Mouse (Mus musculus): ENCODE measurements around the gene Gm28230. TPM values are rescaled to one million over a fixed set of nuclear protein-coding genes. Genes with fewer than 3 reads are reported as not detected.

The Gm28230 gene
- polyA plus RNA-seq, 2 experiments = 0.18 to 5.0 TPM

GRCm38 (mm10) chr2:74777536-74778275 lies 51.2 kb downstream of the Gm28230 start:
- Histone ChIP-seq H3K9me3 (ENCODE audit: control insufficient read depth, low read length) (no peaks in the 10 kb centered on the region), H3K9ac (ENCODE audit: low read depth, low read length, severe bottlenecking) (no peak overlapping the region), H3K4me1 (ENCODE audit: control insufficient read depth, insufficient read depth, low read length) (no peaks in the 10 kb centered on the region), H3K4me2 (replicated peaks; ENCODE audit: low read depth, low read length, severe bottlenecking) (no peak overlapping the region), H3K36me3 (ENCODE audit: control insufficient read depth, insufficient read depth, low read length) (no peaks in the 10 kb centered on the region), H3K4me3 (replicated peaks; ENCODE audit: low read length) (no peak overlapping the region), H3K27ac (replicated peaks; ENCODE audit: low read depth, low read length) (no peak overlapping the region), H3K27me3 (ENCODE audit: control insufficient read depth, insufficient read depth, low read length) (no peaks in the 10 kb centered on the region)
- WGBS = 69% methylated on average over 13 of the region's 13 CpGs
- TF ChIP-seq POLR2A (IDR thresholded peaks at IDR 0.05; ENCODE audit: borderline replicate concordance, extremely low read depth, insufficient read depth, insufficient read length) = no peak
- DNase-seq (ENCODE audit: low spot score) (no peak), ATAC-seq (ENCODE audit: low FRiP score, low read depth) (no peak)

GRCm38 (mm10) chr2:74781386-74781785 lies 54.9 kb downstream of the Gm28230 start:
- Histone ChIP-seq H3K9me3 (ENCODE audit: control insufficient read depth, low read length) (no peaks in the 10 kb centered on the region), H3K9ac (ENCODE audit: low read depth, low read length, severe bottlenecking) (no peak overlapping the region), H3K4me1 (ENCODE audit: control insufficient read depth, insufficient read depth, low read length) (no peaks in the 10 kb centered on the region), H3K27me3 (ENCODE audit: control insufficient read depth, insufficient read depth, low read length) (no peaks in the 10 kb centered on the region), H3K4me2 (replicated peaks; ENCODE audit: low read depth, low read length, severe bottlenecking) (no peak overlapping the region), H3K27ac (replicated peaks; ENCODE audit: low read depth, low read length) (no peak overlapping the region), H3K36me3 (ENCODE audit: control insufficient read depth, insufficient read depth, low read length) (no peaks in the 10 kb centered on the region), H3K4me3 (replicated peaks; ENCODE audit: low read length) (no peak overlapping the region)
- no peak for TF ChIP-seq POLR2A (IDR thresholded peaks at IDR 0.05; ENCODE audit: borderline replicate concordance, extremely low read depth, insufficient read depth, insufficient read length)
- 60% methylated on average over 5 of the region's 5 CpGs for WGBS
- ATAC-seq (ENCODE audit: low FRiP score, low read depth) (no peak; the same call in 1 of the 2 replicates), DNase-seq (ENCODE audit: low spot score) (peak; percentile 64)

GRCm38 (mm10) chr2:74795531-74795930 lies 69.0 kb downstream of the Gm28230 start:
- no peak overlapping the region for H3K9ac ChIP-seq (ENCODE audit: low read depth, low read length, severe bottlenecking)

More at GRCm38 (mm10) chr2:74795531-74795930, 69.0 kb downstream of the Gm28230 start:
- Histone ChIP-seq H3K9me3 (ENCODE audit: control insufficient read depth, low read length) (no peaks in the 10 kb centered on the region), H3K36me3 (ENCODE audit: control insufficient read depth, insufficient read depth, low read length) (no peaks in the 10 kb centered on the region), H3K4me2 (replicated peaks; ENCODE audit: low read depth, low read length, severe bottlenecking) (no peak overlapping the region), H3K4me1 (ENCODE audit: control insufficient read depth, insufficient read depth, low read length) (0 out of 2 replicates have a peak, but pooled peaks cover 3% of the 10 kb centered on the region), H3K27me3 (ENCODE audit: control insufficient read depth, insufficient read depth, low read length) (no peaks in the 10 kb centered on the region), H3K27ac (replicated peaks; ENCODE audit: low read depth, low read length) (0 out of 2 replicates have a peak overlapping the region, but pooled peaks have one; percentile 2), H3K4me3 (replicated peaks; ENCODE audit: low read length) (no peak overlapping the region)
- DNase-seq (ENCODE audit: low spot score) (peak; percentile 53), ATAC-seq (ENCODE audit: low FRiP score, low read depth) (0 out of 2 replicates have a peak, but pooled peaks have one; percentile 70)
- WGBS = 45% methylated on average over 7 of the region's 7 CpGs
- TF ChIP-seq POLR2A (IDR thresholded peaks at IDR 0.05; ENCODE audit: borderline replicate concordance, extremely low read depth, insufficient read depth, insufficient read length) = no peak

MicroRNAs encoded within 50 kb of the gene (microRNA counts, 519-probe panel; counts per million panel counts)
- 3,574 counts per million, percentile 72 among the panel's probes with 10 or more counts for microRNA mmu-miR-10b

Small RNAs within 50 kb of the gene (microRNA-seq; reads per million reads assigned to microRNA genes)
- not detected for gene Gm44463
- gene Mir10b = 11,758 reads per million, percentile 94 among the genes with 10 or more reads in this experiment

Other genes with a start within 250 kb of the Gm28230 start
- 26.5 and 27.4 TPM in 2 replicates for gene Lnpk, start 147.3 kb upstream of the Gm28230 start, polyA plus RNA-seq (2012; rRNA removed)
- 35.3 and 38.4 TPM in 2 replicates for gene Lnpk, start 147.3 kb upstream of the Gm28230 start, polyA plus RNA-seq (2014; fragmentation: Nextera tagmentation; extraction: Ambion mirVana)
- gene Evx2, start 67.2 kb upstream of the Gm28230 start, polyA plus RNA-seq (2012; rRNA removed) = 8.9 and 15.2 TPM in 2 replicates
- gene Evx2, start 67.2 kb upstream of the Gm28230 start, polyA plus RNA-seq (2014; fragmentation: Nextera tagmentation; extraction: Ambion mirVana) = 2.3 and 3.4 TPM in 2 replicates
- gene Hoxd13, start 58.4 kb upstream of the Gm28230 start, polyA plus RNA-seq (2012; rRNA removed) = 109 and 150 TPM in 2 replicates
- 54.6 and 70.5 TPM in 2 replicates for gene Hoxd13, start 58.4 kb upstream of the Gm28230 start, polyA plus RNA-seq (2014; fragmentation: Nextera tagmentation; extraction: Ambion mirVana)
- gene Hoxd12, start 51.7 kb upstream of the Gm28230 start, polyA plus RNA-seq (2012; rRNA removed) = 43.3 and 58.3 TPM in 2 replicates
- 38.4 and 53.0 TPM in 2 replicates for gene Hoxd12, start 51.7 kb upstream of the Gm28230 start, polyA plus RNA-seq (2014; fragmentation: Nextera tagmentation; extraction: Ambion mirVana)
- 40.0 and 60.8 TPM in 2 replicates for gene Hoxd11, start 47.2 kb upstream of the Gm28230 start, polyA plus RNA-seq (2012; rRNA removed)
- 21.4 and 30.0 TPM in 2 replicates for gene Hoxd11, start 47.2 kb upstream of the Gm28230 start, polyA plus RNA-seq (2014; fragmentation: Nextera tagmentation; extraction: Ambion mirVana)
- gene Hoxd10, start 34.8 kb upstream of the Gm28230 start, polyA plus RNA-seq (2012; rRNA removed) = 37.9 and 39.4 TPM in 2 replicates
- 18.3 and 26.1 TPM in 2 replicates for gene Hoxd10, start 34.8 kb upstream of the Gm28230 start, polyA plus RNA-seq (2014; fragmentation: Nextera tagmentation; extraction: Ambion mirVana)
- 19.6 and 25.7 TPM in 2 replicates for gene Hoxd9, start 29.0 kb upstream of the Gm28230 start, polyA plus RNA-seq (2012; rRNA removed)
- gene Hoxd9, start 29.0 kb upstream of the Gm28230 start, polyA plus RNA-seq (2014; fragmentation: Nextera tagmentation; extraction: Ambion mirVana) = 7.6 and 8.7 TPM in 2 replicates
- gene Hoxd8, start 22.1 kb upstream of the Gm28230 start, polyA plus RNA-seq (2012; rRNA removed) = 12.7 and 13.1 TPM in 2 replicates
- gene Hoxd8, start 22.1 kb upstream of the Gm28230 start, polyA plus RNA-seq (2014; fragmentation: Nextera tagmentation; extraction: Ambion mirVana) = 11.4 and 12.8 TPM in 2 replicates
- gene Hoxd3, start 14.8 kb upstream of the Gm28230 start, polyA plus RNA-seq (2012; rRNA removed) = 2.3 and 2.8 TPM in 2 replicates
- 0.59 and 0.95 TPM in 2 replicates for gene Hoxd3, start 14.8 kb upstream of the Gm28230 start, polyA plus RNA-seq (2014; fragmentation: Nextera tagmentation; extraction: Ambion mirVana)
- 14.7 and 17.8 TPM in 2 replicates for gene Hoxd4, start 14.8 kb upstream of the Gm28230 start, polyA plus RNA-seq (2012; rRNA removed)
- gene Hoxd4, start 14.8 kb upstream of the Gm28230 start, polyA plus RNA-seq (2014; fragmentation: Nextera tagmentation; extraction: Ambion mirVana) = 0.63 and 0.73 TPM in 2 replicates
- 0.50 and 0.59 TPM in 2 replicates for gene Hoxd1, start 36.3 kb downstream of the Gm28230 start, polyA plus RNA-seq (2012; rRNA removed)
- gene Hoxd1, start 36.3 kb downstream of the Gm28230 start, polyA plus RNA-seq (2014; fragmentation: Nextera tagmentation; extraction: Ambion mirVana) = 0.44 and 0.48 TPM in 2 replicates
- gene Mtx2, start 99.1 kb downstream of the Gm28230 start, polyA plus RNA-seq (2012; rRNA removed) = 69.0 and 72.4 TPM in 2 replicates
- gene Mtx2, start 99.1 kb downstream of the Gm28230 start, polyA plus RNA-seq (2014; fragmentation: Nextera tagmentation; extraction: Ambion mirVana) = 121 and 132 TPM in 2 replicates

Data from limb, embryonic 14.5 days (tissue).